Mouse (Mus musculus) cortical plate, adult 2 months (tissue): ENCODE measurements at regions not wholly inside any gene's neighbourhood (a gene's known extent, or its start where the extent isn't known, plus 50 kb on each side); places are given as distances from the start of the nearest gene placed in this dataset.
A peak's percentile ranks its signal among the peaks of the same experiment; 100 is the strongest.

Experiments used
- CTCF ChIP-seq: fragments of 200-500 bp; IDR thresholded peaks from 2 replicates; pipeline ENCODE4 v1.5.1; 2011; ENCODE audit warnings: mild to moderate bottlenecking, control low read depth, low read length; ENCODE audit not compliant: insufficient read depth; ENCODE audit errors: extremely low read depth
- POLR2A ChIP-seq: fragments of 200-500 bp; IDR thresholded peaks from 2 replicates; pipeline ENCODE4 v1.6.1; 2011; ENCODE audit warnings: mild to moderate bottlenecking, low read length, control low read depth; ENCODE audit not compliant: insufficient read depth; ENCODE audit errors: extremely low read depth

GRCm38 (mm10) chr5:43355026-43355580, 122.1 kb downstream of the Cpeb2 start:
- TF ChIP-seq CTCF (no peak), POLR2A (peak; percentile 34; the same call in 1 of the 2 replicates)
